Mouse (Mus musculus): Measurements from ENCODE around the gene Ccdc14.

DNA sequence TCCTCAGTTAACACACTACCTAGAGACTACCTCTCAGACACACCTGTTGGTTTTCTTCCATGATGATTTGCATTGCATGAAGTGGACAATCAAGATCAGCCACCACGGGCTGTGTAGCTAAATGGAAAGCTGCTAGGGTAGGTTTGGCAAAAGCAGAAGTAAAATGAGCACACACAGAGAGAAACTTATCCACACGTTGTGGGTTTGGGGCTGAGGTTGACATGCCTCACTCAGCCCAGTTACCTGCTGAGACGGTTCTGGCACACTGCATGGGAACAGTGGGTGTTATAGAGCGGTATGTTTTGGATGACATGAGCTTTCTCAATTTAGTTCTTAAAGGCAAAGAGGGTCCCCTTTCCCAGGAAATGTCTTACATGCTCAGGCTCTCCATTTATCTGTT, 79.7 kb downstream of the Ccdc14 start:
- TF ChIP-seq POLR2A (IDR thresholded peaks at IDR 0.05; ENCODE audit: extremely low read depth, insufficient read depth, low read length), result no peak
- TF ChIP-seq CTCF (IDR thresholded peaks at IDR 0.05; ENCODE audit: extremely low read depth, insufficient read depth, low read length), result no peak

Measured in cortical plate, adult 2 months (tissue).